Mouse (Mus musculus): ENCODE measurements at regions not wholly inside any gene's neighbourhood (a gene's known extent, or its start where the extent isn't known, plus 50 kb on each side); places are given as distances from the start of the nearest gene placed in this dataset.
A peak's percentile ranks its signal among the peaks of the same experiment; 100 is the strongest.

DNA sequence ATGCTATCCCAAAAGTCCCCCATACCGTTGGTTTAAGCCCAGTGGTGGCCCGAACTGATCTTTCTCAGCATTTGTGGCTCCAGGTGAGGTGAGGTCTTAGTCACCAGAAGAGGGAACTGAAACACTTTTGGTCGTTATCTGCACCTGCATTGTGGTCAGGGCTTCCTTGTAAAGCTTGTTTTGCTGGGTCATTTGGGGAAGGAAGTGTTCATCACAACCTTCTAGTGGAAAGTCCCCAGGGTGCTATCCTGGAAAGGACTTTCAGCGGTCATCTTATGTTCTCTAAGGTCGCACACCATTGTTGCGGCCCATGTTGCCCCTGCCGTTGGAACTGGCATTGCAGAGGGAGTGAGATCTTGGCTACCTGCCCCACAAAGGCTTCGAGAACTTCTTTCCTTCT, 651.5 kb upstream of the Pcdh9 start:
- peak; percentile 79 for DNase-seq

DNA sequence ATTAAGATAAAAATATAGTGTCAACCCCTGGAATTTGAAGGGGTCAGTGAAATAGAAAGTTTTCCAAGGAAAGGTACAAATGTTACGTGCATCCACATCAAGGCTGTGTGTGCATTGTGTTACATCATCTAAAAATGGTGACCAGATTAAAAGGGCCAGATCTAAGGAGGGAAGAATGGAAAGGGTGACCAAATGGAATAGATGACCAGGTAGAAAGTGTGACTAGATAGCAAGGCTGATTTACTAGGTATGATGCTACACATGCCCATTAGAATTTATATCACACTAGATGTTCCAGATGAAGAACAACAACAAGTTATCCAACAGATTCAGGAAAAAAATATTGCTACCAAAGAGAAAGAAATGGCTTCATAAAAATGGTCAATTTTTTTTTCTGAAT, 635.2 kb upstream of the Pcdh9 start:
- DNase-seq = no peak

DNA sequence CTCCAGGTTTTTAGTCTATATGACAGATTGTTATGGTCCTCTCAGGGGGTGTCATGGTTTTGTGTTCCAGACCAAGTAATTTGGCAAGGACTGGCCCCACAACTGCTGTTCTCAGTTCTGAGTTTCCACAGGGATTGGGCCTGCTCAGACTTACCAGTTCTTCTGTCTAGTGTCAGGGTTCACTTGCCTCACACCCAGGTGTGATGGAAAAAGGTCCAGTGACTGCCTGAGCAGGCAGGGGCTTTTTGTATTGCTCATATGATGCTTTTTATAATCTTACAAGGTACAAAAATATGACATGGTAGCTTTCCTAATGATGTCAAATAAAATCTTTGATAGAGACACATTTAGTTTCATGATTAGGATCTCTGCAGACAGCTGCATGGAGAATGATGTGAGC, 634.8 kb upstream of the Pcdh9 start:
- DNase-seq = no peak

DNA sequence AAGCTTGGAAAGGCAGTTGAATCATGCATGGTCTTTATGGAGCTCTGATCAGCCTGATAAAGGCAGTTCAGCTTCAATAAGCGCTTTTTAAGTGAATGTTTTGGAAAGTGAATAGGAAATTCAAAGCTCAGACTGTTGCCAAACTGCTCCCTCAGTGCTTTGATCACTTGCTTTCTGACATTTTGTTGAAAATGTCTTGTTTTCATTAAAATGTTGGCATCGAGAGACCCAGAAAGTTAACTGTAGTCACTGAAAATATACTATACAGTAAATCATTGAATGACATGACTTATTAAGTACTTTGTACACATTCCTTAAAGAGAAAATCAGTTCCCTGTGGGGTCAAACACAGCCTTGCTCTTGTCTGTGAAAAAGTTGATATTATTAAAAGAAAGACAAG, 631.5 kb upstream of the Pcdh9 start:
- no peak for DNase-seq

DNA sequence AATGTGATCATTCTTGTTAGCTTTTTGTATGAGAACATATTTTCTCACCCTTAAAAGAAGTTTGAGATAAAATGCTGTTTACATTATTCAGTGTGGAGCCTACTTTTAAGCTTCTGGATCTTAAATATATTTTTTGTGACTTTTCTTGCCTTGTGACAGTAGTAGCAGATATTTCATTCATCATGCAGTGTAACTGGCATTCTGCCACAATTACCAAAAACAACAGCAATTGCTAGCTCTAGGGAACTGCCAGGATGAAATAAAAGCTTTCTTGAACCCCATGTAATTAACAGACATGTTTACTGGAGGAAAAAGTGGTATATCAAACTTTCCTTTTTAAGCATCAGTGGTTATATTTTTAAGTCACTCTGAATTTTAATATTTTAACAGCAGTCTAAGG, 600.9 kb upstream of the Pcdh9 start:
- DNase-seq = no peak

DNA sequence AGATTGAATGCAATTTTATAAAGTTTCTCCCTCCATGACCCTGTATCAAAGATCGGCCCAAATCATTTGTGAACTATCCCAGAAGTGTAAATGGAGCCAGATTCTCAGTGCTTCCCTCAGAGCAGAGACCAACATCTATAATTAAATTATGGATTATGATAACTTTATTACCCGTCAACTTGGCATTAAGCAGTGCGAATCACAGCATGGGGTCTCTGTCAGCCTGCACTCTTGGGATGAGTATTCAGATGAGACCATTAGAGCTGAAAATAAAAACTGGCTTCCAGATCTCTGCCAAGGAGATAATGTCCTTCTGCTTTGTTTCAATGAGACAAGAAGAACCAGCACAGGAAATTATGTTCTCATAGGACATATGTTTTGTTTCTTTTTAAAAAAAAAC, 585.4 kb upstream of the Pcdh9 start:
- DNase-seq = no peak

DNA sequence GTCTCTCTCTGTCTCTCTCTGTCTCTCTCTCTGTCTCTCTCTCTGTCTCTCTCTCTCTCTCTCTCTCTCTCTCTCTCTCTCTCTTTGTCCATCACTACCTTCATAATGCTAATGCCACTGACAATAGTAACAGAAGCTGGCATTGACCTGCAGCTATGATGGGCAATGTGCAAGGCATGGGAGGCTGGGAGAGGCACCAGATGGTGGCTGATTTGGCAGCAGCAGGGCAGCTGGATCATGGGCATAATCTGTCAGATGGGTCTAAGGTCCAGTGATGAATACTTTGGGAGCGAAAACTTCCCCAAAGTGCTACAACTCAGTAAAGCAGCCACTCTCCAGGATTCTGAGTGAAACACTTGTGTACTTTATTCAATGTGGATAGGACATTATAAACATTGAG, 582.7 kb upstream of the Pcdh9 start:
- no peak for DNase-seq

DNA sequence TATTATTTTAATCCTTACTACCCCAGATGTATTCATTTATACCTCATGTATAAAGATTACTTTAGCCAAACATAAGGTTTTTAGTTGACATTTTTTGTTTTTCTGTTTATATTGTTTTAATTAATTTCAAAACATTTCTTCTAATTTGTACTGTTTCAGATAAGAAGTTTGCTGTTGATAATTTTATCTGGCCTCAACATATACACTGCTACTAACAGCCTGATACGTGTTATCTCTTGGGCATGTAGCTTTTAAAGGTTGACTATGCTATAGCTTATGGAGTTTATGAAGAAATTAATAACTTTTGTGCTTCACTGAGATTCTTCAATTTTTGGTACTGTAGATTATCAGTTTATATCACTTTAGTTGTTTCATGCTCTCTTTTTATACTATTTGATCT, 555.5 kb upstream of the Pcdh9 start:
- DNase-seq = no peak

DNA sequence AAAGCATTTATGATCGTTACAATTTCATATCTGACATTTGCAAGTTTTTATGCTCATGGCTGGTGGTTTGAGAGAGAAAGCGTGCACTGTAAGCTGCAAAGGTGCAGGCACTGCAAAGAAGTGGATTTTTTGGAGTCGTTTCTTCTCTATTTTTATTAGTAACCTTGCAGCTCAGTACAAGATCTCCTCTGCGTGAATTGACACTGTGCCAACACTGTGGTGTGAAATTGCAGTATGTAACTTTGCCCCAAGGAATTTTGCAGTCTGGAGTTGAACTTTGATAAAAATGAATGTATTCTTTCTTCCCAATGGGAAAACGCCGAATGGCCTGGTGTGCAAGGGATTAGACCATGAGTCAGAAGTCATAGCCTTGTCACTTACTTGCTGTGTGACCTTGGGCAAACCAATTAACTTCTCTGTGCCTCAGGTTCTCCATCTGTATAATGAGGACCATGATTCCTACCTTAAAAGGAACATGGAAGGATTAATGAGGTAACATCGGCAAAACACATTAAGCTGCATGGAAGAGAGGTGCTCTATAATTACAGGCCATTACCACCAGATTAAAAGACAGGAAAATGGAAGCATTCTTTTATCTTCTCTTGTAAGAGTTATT, 543.0 kb upstream of the Pcdh9 start:
- DNase-seq = peak; percentile 44

DNA sequence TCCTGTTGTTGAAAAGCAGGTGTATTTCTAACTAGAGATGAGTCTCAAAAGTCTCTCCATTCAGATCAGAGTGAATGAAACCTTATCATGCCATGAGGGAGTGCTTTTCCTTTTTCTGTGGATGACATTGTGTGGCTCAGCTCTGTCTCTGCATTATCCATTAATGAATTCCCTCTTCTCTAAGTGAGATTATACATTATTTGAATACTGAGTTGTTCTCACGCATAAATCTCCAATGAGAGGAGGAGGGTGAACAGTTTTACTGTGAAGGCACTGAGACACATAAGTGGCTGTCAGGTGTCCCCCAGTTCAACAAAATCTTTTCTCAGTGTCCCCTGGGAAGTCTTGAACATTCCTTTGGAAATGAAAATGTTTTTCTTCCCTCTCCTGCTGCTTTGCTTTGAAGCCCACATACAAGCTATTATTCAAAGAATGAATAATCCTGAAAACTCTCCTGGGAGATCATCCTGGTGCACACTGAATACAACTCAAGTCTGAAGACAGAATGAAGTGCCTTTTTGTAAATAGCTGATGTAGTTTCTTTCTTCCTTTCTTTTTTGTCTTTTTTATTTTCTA, 537.2 kb upstream of the Pcdh9 start:
- DNase-seq = no peak

All from heart, adult 11 months (tissue).